ENCODE assay signal across 10 mouse cellular contexts in the genomic region with DNA sequence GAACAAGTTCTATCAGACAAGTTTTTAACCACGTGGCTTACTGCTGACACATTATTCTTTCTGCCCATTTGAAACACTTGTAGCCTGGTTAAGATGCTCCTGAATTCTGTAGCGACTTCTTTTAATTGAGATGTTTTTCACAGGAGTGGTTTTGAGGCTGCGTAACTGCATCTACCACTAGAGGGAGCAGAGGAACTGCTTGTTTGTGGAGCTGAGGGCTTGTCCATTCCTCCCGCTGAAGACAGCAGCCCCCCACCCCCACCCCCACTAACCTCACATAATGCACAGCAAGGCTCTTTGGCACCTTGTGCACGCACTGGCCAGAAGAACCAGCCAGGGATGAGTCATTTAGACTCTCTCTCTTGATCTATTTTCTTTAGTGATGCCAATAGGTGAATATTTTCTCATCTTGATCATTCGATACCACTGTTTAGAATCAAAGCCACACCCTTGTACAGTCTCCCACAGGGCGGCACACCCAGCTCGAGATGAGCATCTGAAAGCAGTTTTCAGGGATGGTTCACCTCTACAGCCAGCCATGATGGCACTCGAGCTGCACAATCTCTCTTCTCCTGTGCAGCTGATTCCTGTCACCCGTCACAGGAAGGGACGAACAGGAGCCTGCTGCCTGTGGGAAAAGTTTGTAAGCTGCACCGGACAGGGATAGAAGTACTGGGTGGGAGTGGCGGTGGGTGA.
DNase-seq lines count a peak whose midpoint lies in the region; ATAC-seq and TF ChIP-seq lines count a peak whose summit lies in the region.
"Had no signal": no experiment of that assay in that cellular context is flagged by ENCODE, and none has a peak within 500 bp of the region (broad histone marks: within the 10 kb centered on the region; RNA-seq: fewer than 3 reads in every experiment).

No protein-coding gene starts in this region.

- no peak overlapping the region for H3K4me3 ChIP-seq in liver, embryonic 14.5 days (ENCODE audit: insufficient read depth in 1 of 2, low read depth in 2 of 2, low read length in 2 of 2)
- H3K4me3 ChIP-seq in liver, embryonic 12.5 days: no peak overlapping the region
- H3K4me3 ChIP-seq: heart, embryonic 15.5 days; midbrain, embryonic 12.5 days had no signal

- no peaks in the 10 kb centered on the region for H3K4me1 ChIP-seq in liver, embryonic 14.5 days (replicated peaks; ENCODE audit: control insufficient read depth in 2 of 2, insufficient read depth in 2 of 2, low read length in 1 of 2)
- no peaks in the 10 kb centered on the region for H3K4me1 ChIP-seq in liver, embryonic 12.5 days
- H3K4me1 ChIP-seq: heart, embryonic 15.5 days; midbrain, embryonic 12.5 days had no signal

- H3K4me2 ChIP-seq in liver, embryonic 14.5 days (ENCODE audit: low read depth): no peak overlapping the region
- no peak overlapping the region for H3K4me2 ChIP-seq in liver, embryonic 12.5 days
- H3K4me2 ChIP-seq: heart, embryonic 15.5 days; midbrain, embryonic 12.5 days had no signal

- no peak overlapping the region for H3K9ac ChIP-seq in liver, embryonic 14.5 days (replicated peaks)
- H3K9ac ChIP-seq in liver, embryonic 12.5 days: no peak overlapping the region
- H3K9ac ChIP-seq: heart, embryonic 15.5 days; midbrain, embryonic 12.5 days had no signal

- no peaks in the 10 kb centered on the region for H3K27me3 ChIP-seq in liver, embryonic 14.5 days (ENCODE audit: control insufficient read depth, insufficient read depth, low read length)
- H3K27me3 ChIP-seq in liver, embryonic 12.5 days (replicated peaks): no peaks in the 10 kb centered on the region
- H3K27me3 ChIP-seq: heart, embryonic 15.5 days; midbrain, embryonic 12.5 days had no signal

- DNase-seq in frontal cortex, postnatal 10 days (ENCODE audit: low spot score in 2 of 2): no peak
- no peak for DNase-seq in liver, embryonic 14.5 days (ENCODE audit: low read depth in 3 of 3, low spot score in 3 of 3)
- peak; percentile 84 for DNase-seq in brain, adult 2 months (ENCODE audit: low read depth, low spot score)
- peak; percentile 7 for DNase-seq in fibroblast of lung, adult 2 months (ENCODE audit: low read depth)
- no peak for DNase-seq in thymus, postnatal 14 days

- TF ChIP-seq CTCF in liver, embryonic 14.5 days (IDR thresholded peaks at IDR 0.05; ENCODE audit: low read depth): peak; percentile 57

- 71% methylated on average over 13 of the region's 13 CpGs for WGBS in liver, embryonic 14.5 days (ENCODE audit: insufficient replicate concordance)
- WGBS in liver, embryonic 12.5 days (ENCODE audit: insufficient replicate concordance): 72% methylated on average over 13 of the region's 13 CpGs

- ATAC-seq in frontal cortex, adult (ENCODE audit: low TSS enrichment): peak; percentile 38; the same call in 1 of the 2 replicates
- no peak for ATAC-seq in liver, embryonic 14.5 days (ENCODE audit: insufficient read depth)
- no peak for ATAC-seq in liver, embryonic 12.5 days
- ATAC-seq in erythroblast, adult 5-6 weeks (replicated peaks; ENCODE audit: low FRiP score, poor library complexity, severe bottlenecking): no peak

- H3K9me3 ChIP-seq in liver, embryonic 14.5 days (ENCODE audit: control insufficient read depth, low read length): no peaks in the 10 kb centered on the region
- H3K9me3 ChIP-seq in liver, embryonic 12.5 days (replicated peaks): no peaks in the 10 kb centered on the region
- H3K9me3 ChIP-seq: heart, embryonic 15.5 days; midbrain, embryonic 12.5 days had no signal

- H3K27ac ChIP-seq in liver, embryonic 14.5 days: no peak overlapping the region
- no peak overlapping the region for H3K27ac ChIP-seq in liver, embryonic 12.5 days
- H3K27ac ChIP-seq: heart, embryonic 15.5 days; midbrain, embryonic 12.5 days had no signal

- no peak for TF ChIP-seq EP300 in liver, embryonic 14.5 days (IDR thresholded peaks at IDR 0.05; ENCODE audit: low read depth)

- H3K36me3 ChIP-seq in liver, embryonic 14.5 days (replicated peaks; ENCODE audit: control insufficient read depth, insufficient read depth, low read depth): peaks cover 14% of the 10 kb centered on the region
- peaks cover 88% of the 10 kb centered on the region for H3K36me3 ChIP-seq in liver, embryonic 12.5 days

Comparison
In these comparisons a context has a peak if more than half of its experiments do, and no peak if none do; other contexts are left out.
1. DNase-seq: peak in brain, adult 2 months (single experiment) and fibroblast of lung, adult 2 months (single experiment); none in frontal cortex, postnatal 10 days (0 of 2), liver, embryonic 14.5 days (0 of 3) and thymus, postnatal 14 days (single experiment).